Mouse (Mus musculus): ENCODE measurements around the gene Pde8a.
"Not testable (repeated sequence)": the region's sequence is repeated elsewhere in the genome, so short reads cannot be mapped to it uniquely, and the experiment has no call there.

The Pde8a gene

GRCm38 (mm10) chr7:81213347-81214152 is at the start of gene Pde8a:
Pde8a (plus strand) TSS chr7:81213596.
- Histone ChIP-seq H3K36me3 (ENCODE audit: control insufficient read depth, insufficient read depth, low read length, poor library complexity, severe bottlenecking) (no peaks in the 10 kb centered on the region), H3K27me3 (ENCODE audit: control insufficient read depth, insufficient read depth, low read length, poor library complexity, severe bottlenecking) (no peaks in the 10 kb centered on the region)
- peak; percentile 31 for DNase-seq (ENCODE audit: low read depth, low spot score)

GRCm38 (mm10) chr7:81164411-81164810 is 49.0 kb upstream of the Pde8a start:
- DNase-seq (ENCODE audit: low read depth, low spot score) = no peak
- Histone ChIP-seq H3K36me3 (ENCODE audit: control insufficient read depth, insufficient read depth, low read length, poor library complexity, severe bottlenecking) (no peaks in the 10 kb centered on the region), H3K27me3 (ENCODE audit: control insufficient read depth, insufficient read depth, low read length, poor library complexity, severe bottlenecking) (no peaks in the 10 kb centered on the region)

GRCm38 (mm10) chr7:81167124-81167523 is 46.3 kb upstream of the Pde8a start:
- peak; percentile 70 for DNase-seq (ENCODE audit: low read depth, low spot score)
- Histone ChIP-seq H3K27me3 (ENCODE audit: control insufficient read depth, insufficient read depth, low read length, poor library complexity, severe bottlenecking) (no peaks in the 10 kb centered on the region), H3K36me3 (ENCODE audit: control insufficient read depth, insufficient read depth, low read length, poor library complexity, severe bottlenecking) (no peaks in the 10 kb centered on the region)

GRCm38 (mm10) chr7:81169351-81169750 is 44.0 kb upstream of the Pde8a start:
- no peak for DNase-seq (ENCODE audit: low read depth, low spot score)
- Histone ChIP-seq H3K27me3 (ENCODE audit: control insufficient read depth, insufficient read depth, low read length, poor library complexity, severe bottlenecking) (no peaks in the 10 kb centered on the region), H3K36me3 (ENCODE audit: control insufficient read depth, insufficient read depth, low read length, poor library complexity, severe bottlenecking) (no peaks in the 10 kb centered on the region)

- DNase-seq (ENCODE audit: low read depth, low spot score) = no peak
- Histone ChIP-seq H3K36me3 (ENCODE audit: control insufficient read depth, insufficient read depth, low read length, poor library complexity, severe bottlenecking) (no peaks in the 10 kb centered on the region), H3K27me3 (ENCODE audit: control insufficient read depth, insufficient read depth, low read length, poor library complexity, severe bottlenecking) (no peaks in the 10 kb centered on the region)
Measured at GRCm38 (mm10) chr7:81173931-81174330, 39.5 kb upstream of the Pde8a start.

GRCm38 (mm10) chr7:81174654-81175053 is 38.7 kb upstream of the Pde8a start:
- H3K27me3 ChIP-seq (ENCODE audit: control insufficient read depth, insufficient read depth, low read length, poor library complexity, severe bottlenecking) = no peaks in the 10 kb centered on the region
- no peak for DNase-seq (ENCODE audit: low read depth, low spot score)

GRCm38 (mm10) chr7:81176187-81176769 is 37.1 kb upstream of the Pde8a start:
- DNase-seq (ENCODE audit: low read depth, low spot score) = no peak
- H3K27me3 ChIP-seq (ENCODE audit: control insufficient read depth, insufficient read depth, low read length, poor library complexity, severe bottlenecking) = no peaks in the 10 kb centered on the region
- H3K36me3 ChIP-seq (ENCODE audit: control insufficient read depth, insufficient read depth, low read length, poor library complexity, severe bottlenecking) = no peaks in the 10 kb centered on the region

More at GRCm38 (mm10) chr7:81174654-81175053, 38.7 kb upstream of the Pde8a start:
- no peaks in the 10 kb centered on the region for H3K36me3 ChIP-seq (ENCODE audit: control insufficient read depth, insufficient read depth, low read length, poor library complexity, severe bottlenecking)

- no peak for DNase-seq (ENCODE audit: low read depth, low spot score)
- no peaks in the 10 kb centered on the region for H3K36me3 ChIP-seq (ENCODE audit: control insufficient read depth, insufficient read depth, low read length, poor library complexity, severe bottlenecking)
- H3K27me3 ChIP-seq (ENCODE audit: control insufficient read depth, insufficient read depth, low read length, poor library complexity, severe bottlenecking) = no peaks in the 10 kb centered on the region
Measured at GRCm38 (mm10) chr7:81179494-81179893, 33.9 kb upstream of the Pde8a start.

GRCm38 (mm10) chr7:81182492-81183175 is 30.8 kb upstream of the Pde8a start:
- no peak for DNase-seq (ENCODE audit: low read depth, low spot score)
- H3K36me3 ChIP-seq (ENCODE audit: control insufficient read depth, insufficient read depth, low read length, poor library complexity, severe bottlenecking) = no peaks in the 10 kb centered on the region
- no peaks in the 10 kb centered on the region for H3K27me3 ChIP-seq (ENCODE audit: control insufficient read depth, insufficient read depth, low read length, poor library complexity, severe bottlenecking)

GRCm38 (mm10) chr7:81183181-81183580 is 30.2 kb upstream of the Pde8a start:
- Histone ChIP-seq H3K36me3 (ENCODE audit: control insufficient read depth, insufficient read depth, low read length, poor library complexity, severe bottlenecking) (no peaks in the 10 kb centered on the region), H3K27me3 (ENCODE audit: control insufficient read depth, insufficient read depth, low read length, poor library complexity, severe bottlenecking) (no peaks in the 10 kb centered on the region)
- no peak for DNase-seq (ENCODE audit: low read depth, low spot score)

GRCm38 (mm10) chr7:81184136-81184535 is 29.3 kb upstream of the Pde8a start:
- Histone ChIP-seq H3K27me3 (ENCODE audit: control insufficient read depth, insufficient read depth, low read length, poor library complexity, severe bottlenecking) (no peaks in the 10 kb centered on the region), H3K36me3 (ENCODE audit: control insufficient read depth, insufficient read depth, low read length, poor library complexity, severe bottlenecking) (no peaks in the 10 kb centered on the region)
- DNase-seq (ENCODE audit: low read depth, low spot score) = no peak

- H3K36me3 ChIP-seq (ENCODE audit: control insufficient read depth, insufficient read depth, low read length, poor library complexity, severe bottlenecking) = no peaks in the 10 kb centered on the region
- DNase-seq (ENCODE audit: low read depth, low spot score) = no peak
- H3K27me3 ChIP-seq (ENCODE audit: control insufficient read depth, insufficient read depth, low read length, poor library complexity, severe bottlenecking) = no peaks in the 10 kb centered on the region
Measured at GRCm38 (mm10) chr7:81184651-81185050, 28.7 kb upstream of the Pde8a start.

- H3K36me3 ChIP-seq (ENCODE audit: control insufficient read depth, insufficient read depth, low read length, poor library complexity, severe bottlenecking); DNase-seq (ENCODE audit: low read depth, low spot score); H3K27me3 ChIP-seq (ENCODE audit: control insufficient read depth, insufficient read depth, low read length, poor library complexity, severe bottlenecking): not testable (repeated sequence)
Measured at GRCm38 (mm10) chr7:81186036-81186435, 27.4 kb upstream of the Pde8a start.

- no peak for DNase-seq (ENCODE audit: low read depth, low spot score)
- H3K27me3 ChIP-seq (ENCODE audit: control insufficient read depth, insufficient read depth, low read length, poor library complexity, severe bottlenecking) = no peaks in the 10 kb centered on the region
- H3K36me3 ChIP-seq (ENCODE audit: control insufficient read depth, insufficient read depth, low read length, poor library complexity, severe bottlenecking) = no peaks in the 10 kb centered on the region
Measured at GRCm38 (mm10) chr7:81189180-81189579, 24.2 kb upstream of the Pde8a start.

- no peaks in the 10 kb centered on the region; the same call in 1 of the 2 replicates for H3K27me3 ChIP-seq (ENCODE audit: control insufficient read depth, insufficient read depth, low read length, poor library complexity, severe bottlenecking)
- DNase-seq (ENCODE audit: low read depth, low spot score) = no peak
- no peaks in the 10 kb centered on the region for H3K36me3 ChIP-seq (ENCODE audit: control insufficient read depth, insufficient read depth, low read length, poor library complexity, severe bottlenecking)
Measured at GRCm38 (mm10) chr7:81195509-81195908, 17.9 kb upstream of the Pde8a start.
